Mouse (Mus musculus) adrenal gland, postnatal 10 days (tissue): ENCODE results near the gene Hjurp. TPM values are rescaled to one million over a fixed set of nuclear protein-coding genes. Genes with fewer than 3 reads are reported as not detected.

Source experiments
- DNase-seq: peaks from one replicate; pipeline ENCODE4 v3.0.0; 2021; ENCODE audit warnings: mixed read lengths
- total RNA-seq, 2 experiments: library from RNA; stranded (reverse); gene quantifications; 2 replicates each; pipeline ENCODE4 v1.2.3; 2021

Gene Hjurp
- total RNA-seq, 2 experiments from 2014 or later = 63.8 to 91.9 TPM

- no peak for DNase-seq
Measured at GRCm38 (mm10) chr1:88298686-88299528, 21.5 kb upstream of the Hjurp start.

GRCm38 (mm10) chr1:88297480-88298258, 20.2 kb upstream of the Hjurp start:
- no peak for DNase-seq

GRCm38 (mm10) chr1:88296171-88296920, 18.9 kb upstream of the Hjurp start:
- DNase-seq = no peak

- DNase-seq = no peak
Measured at GRCm38 (mm10) chr1:88294650-88295049, 17.2 kb upstream of the Hjurp start.

GRCm38 (mm10) chr1:88292057-88292456, 14.6 kb upstream of the Hjurp start:
- DNase-seq = no peak

- DNase-seq = no peak
Measured at GRCm38 (mm10) chr1:88291409-88292005, 14.1 kb upstream of the Hjurp start.

GRCm38 (mm10) chr1:88290511-88290910, 13.1 kb upstream of the Hjurp start:
- DNase-seq = no peak

GRCm38 (mm10) chr1:88289917-88290316, 12.5 kb upstream of the Hjurp start:
- DNase-seq = peak; percentile 90

- no peak for DNase-seq
Measured at GRCm38 (mm10) chr1:88289152-88289551, 11.7 kb upstream of the Hjurp start.

- no peak for DNase-seq
Measured at GRCm38 (mm10) chr1:88288789-88289127, 11.3 kb upstream of the Hjurp start.

GRCm38 (mm10) chr1:88288056-88288788, 10.8 kb upstream of the Hjurp start:
- no peak for DNase-seq

GRCm38 (mm10) chr1:88287697-88287980, 10.2 kb upstream of the Hjurp start:
- peak; percentile 90 for DNase-seq

- no peak for DNase-seq
Measured at GRCm38 (mm10) chr1:88286887-88287696, 9.7 kb upstream of the Hjurp start.

GRCm38 (mm10) chr1:88286136-88286845, 8.9 kb upstream of the Hjurp start:
- no peak for DNase-seq

GRCm38 (mm10) chr1:88285652-88286051, 8.2 kb upstream of the Hjurp start:
- DNase-seq = no peak

- peak; percentile 75 for DNase-seq
Measured at GRCm38 (mm10) chr1:88284946-88285320, 7.5 kb upstream of the Hjurp start.

- no peak for DNase-seq
Measured at GRCm38 (mm10) chr1:88284228-88284945, 7.0 kb upstream of the Hjurp start.

GRCm38 (mm10) chr1:88283376-88284227, 6.2 kb upstream of the Hjurp start:
- DNase-seq = no peak

- no peak for DNase-seq
Measured at GRCm38 (mm10) chr1:88282301-88282700, 4.9 kb upstream of the Hjurp start.
